ENCODE assay signal across 15 mouse cellular contexts in the genomic region with DNA sequence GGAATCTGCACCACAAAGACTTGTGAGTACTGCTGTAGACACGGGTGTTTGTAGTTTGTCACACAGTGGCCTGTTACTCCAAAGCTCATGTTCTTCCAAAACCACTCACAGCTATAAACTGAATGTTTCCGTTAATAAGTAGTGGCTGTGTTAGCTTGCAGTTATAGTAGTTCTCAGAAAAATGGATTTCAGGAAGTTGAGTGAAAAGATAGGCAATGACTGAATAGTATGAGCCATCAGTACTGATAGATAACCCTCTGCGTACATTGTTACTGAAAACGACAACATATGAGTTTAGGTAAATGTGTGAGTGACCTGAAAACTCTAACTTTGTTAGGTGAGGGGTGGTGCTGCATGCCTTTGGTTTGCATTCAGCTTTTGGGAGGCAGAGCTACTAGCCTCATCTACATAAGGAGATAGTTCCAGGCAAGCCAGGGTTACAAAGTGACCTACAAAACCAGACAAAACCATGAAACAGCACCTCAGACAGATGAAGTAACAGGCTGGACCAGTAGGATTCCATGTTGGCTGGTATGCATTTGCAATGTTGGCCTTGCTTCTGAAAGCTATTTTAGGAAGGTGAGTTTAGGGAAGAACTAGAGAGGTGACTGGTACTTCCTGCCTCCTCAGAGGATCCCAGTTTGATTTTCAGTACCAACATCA. TPM values are rescaled to one million over a fixed set of nuclear protein-coding genes. Genes with fewer than 3 reads are reported as not detected.
DNase-seq lines count a peak whose midpoint lies in the region; ATAC-seq and TF ChIP-seq lines count a peak whose summit lies in the region.
"Had no signal": no experiment of that assay in that cellular context is flagged by ENCODE, and none has a peak within 500 bp of the region (broad histone marks: within the 10 kb centered on the region; RNA-seq: fewer than 3 reads in every experiment).

No protein-coding gene starts in this region.

- H3K4me2 ChIP-seq in lung, postnatal 0 days (replicated peaks; ENCODE audit: low read depth, low read length), result no peak overlapping the region
- H3K4me2 ChIP-seq in liver, embryonic 15.5 days, result no peak overlapping the region
- no peak overlapping the region for H3K4me2 ChIP-seq in hindbrain, postnatal 0 days (ENCODE audit: low read depth, low read length)
- H3K4me2 ChIP-seq: embryonic facial prominence, embryonic 13.5 days; limb, embryonic 13.5 days had no signal

- no peak overlapping the region for H3K4me3 ChIP-seq in lung, postnatal 0 days (ENCODE audit: low read depth, low read length)
- no peak overlapping the region for H3K4me3 ChIP-seq in liver, embryonic 15.5 days (replicated peaks)
- no peak overlapping the region for H3K4me3 ChIP-seq in hindbrain, postnatal 0 days (ENCODE audit: low read length)
- H3K4me3 ChIP-seq: embryonic facial prominence, embryonic 13.5 days; heart, adult 2 months; limb, embryonic 13.5 days had no signal

- 57% methylated on average over 4 of the region's 4 CpGs for WGBS in lung, postnatal 0 days
- 12% methylated on average over 4 of the region's 4 CpGs for WGBS in liver, embryonic 15.5 days (ENCODE audit: insufficient replicate concordance)
- WGBS in hindbrain, postnatal 0 days, result 83% methylated on average over 4 of the region's 4 CpGs

- peak; percentile 59 for DNase-seq in heart, adult 11 months
- DNase-seq in heart, adult 9 months (ENCODE audit: low spot score in 2 of 2), result no peak
- no peak for DNase-seq in lung, postnatal 0 days (ENCODE audit: low spot score)
- DNase-seq in lung, postnatal 4 days, result no peak
- DNase-seq in hindbrain, postnatal 0 days (ENCODE audit: low spot score), result no peak
- no peak for DNase-seq in spleen, postnatal 14 days (ENCODE audit: low spot score in 2 of 2)
- DNase-seq in thymus, postnatal 0 days (ENCODE audit: low spot score), result no peak
- DNase-seq: adrenal gland, adult 8-10 months; cerebellum, postnatal 36 days; heart, adult 2 months; kidney, postnatal 36 days had no signal

- H3K9ac ChIP-seq in lung, postnatal 0 days (replicated peaks; ENCODE audit: low read depth), result no peak overlapping the region
- H3K9ac ChIP-seq in liver, embryonic 15.5 days, result no peak overlapping the region
- H3K9ac ChIP-seq in hindbrain, postnatal 0 days (replicated peaks; ENCODE audit: low read length), result no peak overlapping the region
- H3K9ac ChIP-seq: embryonic facial prominence, embryonic 13.5 days; limb, embryonic 13.5 days had no signal

- ATAC-seq in lung, postnatal 0 days, result no peak; the same call in 1 of the 2 replicates
- 0 out of 2 replicates have a peak, but pooled peaks have one; percentile 22 for ATAC-seq in liver, embryonic 15.5 days (ENCODE audit: insufficient read depth)
- no peak for ATAC-seq in hindbrain, postnatal 0 days
- ATAC-seq: forebrain, embryonic 14.5 days had no signal

- H3K36me3 ChIP-seq in lung, postnatal 0 days (ENCODE audit: insufficient read depth, low read length), result no peaks in the 10 kb centered on the region
- H3K36me3 ChIP-seq in liver, embryonic 15.5 days (replicated peaks), result no peaks in the 10 kb centered on the region
- no peaks in the 10 kb centered on the region for H3K36me3 ChIP-seq in hindbrain, postnatal 0 days (ENCODE audit: insufficient read depth, low read length)
- H3K36me3 ChIP-seq: embryonic facial prominence, embryonic 13.5 days; limb, embryonic 13.5 days had no signal

- 0 out of 2 replicates have a peak overlapping the region, but pooled peaks have one; percentile 4 for H3K27ac ChIP-seq in lung, postnatal 0 days (ENCODE audit: low read length)
- no peak overlapping the region; the same call in 1 of the 2 replicates for H3K27ac ChIP-seq in liver, embryonic 15.5 days (replicated peaks)
- no peak overlapping the region for H3K27ac ChIP-seq in hindbrain, postnatal 0 days
- H3K27ac ChIP-seq: embryonic facial prominence, embryonic 13.5 days; heart, adult 2 months; limb, embryonic 13.5 days had no signal

- TF ChIP-seq CTCF in lung, postnatal 0 days (IDR thresholded peaks at IDR 0.05), result no peak
- TF ChIP-seq CTCF in hindbrain, postnatal 0 days (IDR thresholded peaks at IDR 0.05; ENCODE audit: low read depth), result no peak

- H3K4me1 ChIP-seq in lung, postnatal 0 days (ENCODE audit: insufficient read depth, low read depth, low read length), result no peaks in the 10 kb centered on the region
- peaks cover 76% of the 10 kb centered on the region for H3K4me1 ChIP-seq in liver, embryonic 15.5 days (replicated peaks)
- no peaks in the 10 kb centered on the region for H3K4me1 ChIP-seq in hindbrain, postnatal 0 days (ENCODE audit: insufficient read depth, low read length)

- no peaks in the 10 kb centered on the region for H3K9me3 ChIP-seq in lung, postnatal 0 days (ENCODE audit: low read length)
- H3K9me3 ChIP-seq in liver, embryonic 15.5 days (replicated peaks), result no peaks in the 10 kb centered on the region
- no peaks in the 10 kb centered on the region for H3K9me3 ChIP-seq in hindbrain, postnatal 0 days (ENCODE audit: low read length)
- H3K9me3 ChIP-seq: embryonic facial prominence, embryonic 13.5 days; limb, embryonic 13.5 days had no signal

- no peak for TF ChIP-seq EP300 in lung, postnatal 0 days (IDR thresholded peaks at IDR 0.05)

- no peaks in the 10 kb centered on the region for H3K27me3 ChIP-seq in lung, postnatal 0 days (replicated peaks; ENCODE audit: insufficient read depth, low read length)
- H3K27me3 ChIP-seq in liver, embryonic 15.5 days, result no peaks in the 10 kb centered on the region
- H3K27me3 ChIP-seq in hindbrain, postnatal 0 days (ENCODE audit: insufficient read depth, low read length), result no peaks in the 10 kb centered on the region
- H3K27me3 ChIP-seq: embryonic facial prominence, embryonic 13.5 days; limb, embryonic 13.5 days had no signal

RNA-seq across cellular contexts. Expression of gene Zzz3, which starts 10.8 kb away (rescaled TPM):
- 25.5 and 28.3 TPM in 2 replicates for polyA plus RNA-seq in lung, postnatal 0 days (2015; fragmentation: Nextera tagmentation; extraction: Ambion mirVana)
- polyA plus RNA-seq in liver, embryonic 15.5 days (2015; fragmentation: Nextera tagmentation; extraction: Ambion mirVana), result 10.8 and 14.3 TPM in 2 replicates
- 28.0 and 33.3 TPM in 2 replicates for total RNA-seq in hindbrain, postnatal 0 days (2014; rRNA removed)
- 20.9 and 23.4 TPM in 2 replicates for polyA plus RNA-seq in hindbrain, postnatal 0 days (2015; fragmentation: Nextera tagmentation; extraction: Ambion mirVana)
- 41.7 and 44.6 TPM in 2 replicates for polyA plus RNA-seq in thymus, postnatal 0 days (2015; fragmentation: Nextera tagmentation; extraction: Ambion mirVana)

RNA-seq across cellular contexts. Expression of gene Usp33, which starts 59.8 kb away (rescaled TPM):
- 43.1 and 52.4 TPM in 2 replicates for polyA plus RNA-seq in lung, postnatal 0 days (2015; fragmentation: Nextera tagmentation; extraction: Ambion mirVana)
- polyA plus RNA-seq in liver, embryonic 15.5 days (2015; fragmentation: Nextera tagmentation; extraction: Ambion mirVana), result 19.6 and 21.4 TPM in 2 replicates
- total RNA-seq in hindbrain, postnatal 0 days (2014; rRNA removed), result 51.5 and 74.1 TPM in 2 replicates
- polyA plus RNA-seq in hindbrain, postnatal 0 days (2015; fragmentation: Nextera tagmentation; extraction: Ambion mirVana), result 63.5 and 64.8 TPM in 2 replicates
- 30.4 and 35.4 TPM in 2 replicates for polyA plus RNA-seq in thymus, postnatal 0 days (2015; fragmentation: Nextera tagmentation; extraction: Ambion mirVana)
